Mouse (Mus musculus) retina, adult 2 months (tissue): ENCODE results near the gene Dpm2.

Experiments
- DNase-seq: peaks from one replicate; pipeline ENCODE4 v3.0.0-alpha.2; 2012; ENCODE audit warnings: low read depth, low spot score

Dpm2 gene

DNA sequence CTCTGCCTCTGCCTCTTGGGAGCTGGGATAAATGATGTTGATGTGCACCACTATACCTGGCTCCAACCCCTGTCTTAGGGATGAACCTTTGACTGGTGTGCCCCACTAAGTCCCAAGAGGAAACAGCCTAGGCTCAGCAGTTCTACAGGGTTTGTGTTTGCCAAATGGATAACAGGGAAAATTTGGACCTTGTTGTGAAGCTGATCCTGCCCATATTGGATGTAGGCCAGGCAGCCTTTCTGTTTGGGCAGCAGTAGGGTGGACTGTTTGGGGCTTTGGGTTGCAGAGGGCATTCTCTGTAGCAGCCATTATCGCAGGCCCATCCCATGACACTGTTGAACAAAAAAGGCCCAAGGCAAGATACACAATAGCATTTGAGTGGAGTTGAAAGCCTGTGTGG, 23.7 kb upstream of the Dpm2 start:
- no peak for DNase-seq

DNA sequence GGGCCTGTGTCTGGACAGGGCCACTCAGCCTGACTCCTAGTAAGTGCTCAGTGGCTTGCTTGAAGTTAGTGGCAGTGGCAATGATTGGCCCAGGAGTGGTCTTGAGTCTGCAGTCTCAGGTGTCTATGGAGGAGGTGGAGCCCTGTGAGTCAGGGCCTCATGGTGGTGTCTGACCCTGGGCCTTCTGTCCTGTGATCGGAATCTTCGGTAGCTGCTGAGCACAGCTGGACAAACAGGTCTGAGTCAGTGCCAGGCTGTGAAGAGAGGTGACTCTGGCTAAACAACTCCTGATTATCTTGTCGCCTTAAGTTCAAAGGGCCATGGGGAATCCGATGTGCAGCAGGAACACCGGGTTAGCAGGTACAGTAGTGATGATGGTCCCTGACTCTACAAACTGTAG, 23.3 kb upstream of the Dpm2 start:
- no peak for DNase-seq

DNA sequence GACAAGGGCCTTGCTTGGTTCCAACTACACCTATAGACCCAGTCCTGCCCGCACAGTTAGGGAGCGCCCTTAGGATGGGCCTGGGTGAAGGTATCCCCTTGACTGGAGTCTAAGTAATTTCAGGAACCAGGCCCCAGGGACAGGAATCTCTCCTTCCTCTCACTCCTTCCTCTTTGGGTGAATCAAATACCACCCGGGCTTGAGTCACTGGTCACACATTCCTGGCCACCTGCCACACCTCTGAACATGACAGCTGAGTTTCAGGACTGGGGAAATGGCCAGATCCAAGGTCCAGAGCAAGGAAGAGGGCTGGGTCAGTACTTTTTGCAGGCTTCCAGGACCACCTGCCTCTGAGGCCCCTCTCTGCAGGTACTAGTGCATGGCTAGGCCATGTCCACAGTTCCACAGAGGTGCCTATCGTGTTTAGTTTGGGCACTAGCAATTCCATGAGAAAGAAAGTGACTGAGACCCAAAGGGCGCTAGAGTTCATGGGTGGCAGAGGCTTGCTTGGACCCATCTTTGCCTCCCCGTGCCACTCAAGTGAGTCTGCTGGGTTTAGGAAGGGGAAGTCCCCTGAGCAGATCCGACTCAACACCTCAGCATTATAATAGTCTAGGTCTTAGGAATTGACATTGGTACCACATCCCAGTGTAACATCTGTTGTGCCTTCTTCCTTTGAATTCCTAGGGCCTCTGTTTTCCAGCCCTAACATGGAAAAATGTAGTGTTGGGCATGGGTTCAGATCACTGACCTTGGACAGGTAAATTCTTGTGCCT, 22.5 kb upstream of the Dpm2 start:
- no peak for DNase-seq

DNA sequence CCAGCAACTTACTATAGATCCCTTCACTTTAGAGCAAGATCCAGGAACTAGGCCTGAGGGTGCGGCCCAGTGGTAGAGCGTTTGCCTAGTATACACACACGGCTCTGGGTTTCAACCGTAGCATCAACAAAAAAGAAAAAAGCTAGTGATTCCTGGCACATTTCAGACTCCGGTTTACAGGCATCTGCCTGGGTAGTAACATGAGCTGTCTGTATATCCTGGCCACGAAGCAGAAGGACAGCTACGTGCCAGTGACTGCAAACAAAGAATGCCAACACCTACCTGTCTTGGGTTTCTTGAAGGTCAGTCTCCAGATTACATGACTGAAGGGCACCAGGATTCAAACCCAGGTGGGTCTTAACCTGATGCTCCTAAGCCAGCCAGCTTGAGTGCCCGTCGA, 21.5 kb upstream of the Dpm2 start:
- DNase-seq: no peak

DNA sequence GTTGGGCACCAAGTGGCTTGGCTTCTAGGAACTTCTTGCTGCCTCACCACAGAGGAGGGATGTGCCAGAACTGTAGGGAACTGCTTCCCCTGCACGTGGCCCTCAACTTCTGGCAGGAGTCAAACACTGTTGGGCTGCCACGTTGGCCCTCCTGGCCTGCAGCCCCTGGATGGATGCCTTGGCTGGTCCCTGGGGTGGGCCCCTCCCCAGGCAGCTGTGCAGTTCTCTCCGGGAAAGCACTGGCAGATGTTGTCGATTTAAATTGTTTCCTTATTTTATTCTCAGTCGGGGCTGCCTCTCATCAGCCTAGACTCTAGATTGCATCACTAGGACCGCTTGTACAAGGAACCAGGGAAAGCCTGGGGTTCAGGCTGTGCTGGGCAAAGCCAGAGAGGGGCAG, 20.9 kb upstream of the Dpm2 start:
- DNase-seq: no peak

DNA sequence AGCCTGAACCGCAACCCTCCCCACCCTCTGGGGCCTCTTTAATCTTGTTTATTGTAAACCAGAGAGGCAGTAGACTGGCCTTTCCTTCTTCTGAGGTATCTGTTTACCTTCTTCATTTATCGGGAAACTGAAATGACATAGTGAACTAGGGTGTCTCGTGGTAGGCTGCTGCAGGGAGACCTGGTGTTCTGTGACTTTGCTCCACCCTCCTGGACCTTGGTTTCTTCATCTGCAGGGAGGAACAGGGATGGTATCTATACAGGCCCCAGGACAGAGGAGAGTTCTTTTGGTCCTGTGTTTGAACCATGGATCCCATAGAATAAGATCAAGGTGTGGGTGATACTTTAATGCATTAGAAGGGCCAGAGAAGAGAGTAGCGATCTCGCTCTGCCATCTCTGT, 19.4 kb upstream of the Dpm2 start:
- no peak for DNase-seq

DNA sequence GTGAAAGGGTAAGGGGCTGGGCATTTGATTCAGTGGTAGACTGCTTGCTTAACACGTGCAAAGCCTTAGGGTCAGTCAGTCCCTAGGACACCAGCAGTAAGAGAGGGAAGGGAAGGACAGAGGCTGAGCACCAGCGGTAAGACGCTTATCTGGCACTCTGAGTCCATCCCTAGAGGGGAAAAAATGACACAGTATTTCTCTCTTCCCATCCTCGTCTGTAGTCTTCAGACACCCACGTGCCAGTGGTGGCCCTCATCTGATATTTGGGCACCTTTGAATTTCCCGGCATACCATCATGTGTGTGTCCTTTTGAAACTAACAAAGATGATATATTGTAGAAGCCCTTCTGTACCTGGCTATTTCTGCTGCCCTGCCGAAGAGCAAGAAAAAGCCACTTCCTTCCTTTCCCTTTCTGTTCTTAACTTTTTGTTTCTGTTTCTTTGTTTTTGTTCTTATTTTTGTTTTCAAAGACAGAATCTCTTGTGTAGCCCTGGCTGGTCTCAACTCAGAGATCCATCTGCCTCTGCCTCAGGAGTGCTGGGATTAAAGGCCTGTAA, 17.0 kb upstream of the Dpm2 start:
- DNase-seq: no peak

DNA sequence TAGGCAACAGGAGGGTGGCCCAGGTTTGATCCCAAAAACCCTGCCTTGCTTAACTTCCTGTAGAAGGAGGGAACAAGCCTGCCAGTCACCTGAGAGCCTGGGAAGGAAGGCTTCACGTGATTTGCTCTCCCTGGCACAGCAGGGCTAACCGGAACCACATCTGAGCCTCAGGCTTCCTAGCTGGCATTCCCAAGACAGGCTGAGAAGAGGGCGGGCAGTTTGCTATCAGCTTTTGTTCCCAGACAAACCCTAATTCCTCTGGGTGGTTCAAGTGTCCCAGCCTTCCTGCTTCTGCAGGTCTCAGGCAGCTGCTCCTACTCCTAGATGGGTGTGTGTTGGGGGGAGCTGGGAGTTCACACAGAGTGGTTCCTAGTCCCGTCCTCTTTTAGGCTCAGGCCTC, 15.2 kb upstream of the Dpm2 start:
- no peak for DNase-seq

DNA sequence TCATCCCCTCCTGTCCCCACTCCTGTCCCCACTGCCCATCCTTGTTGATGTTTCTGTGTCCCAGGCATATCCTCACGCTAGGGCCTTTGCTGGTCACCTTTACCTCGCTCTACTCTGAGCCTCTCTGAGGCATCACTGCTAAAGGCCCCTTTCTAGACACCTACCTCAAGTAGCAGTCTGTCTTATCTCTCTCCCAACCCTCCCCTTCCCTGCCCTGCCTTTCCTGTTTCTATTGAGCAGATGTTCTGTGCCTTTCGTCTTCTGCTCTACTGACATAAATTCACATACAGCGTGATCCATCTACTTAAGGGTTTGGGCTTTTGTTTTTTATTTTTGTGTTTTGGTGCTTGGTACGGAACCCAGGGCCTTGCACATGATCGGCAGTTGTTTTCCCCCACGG, 14.6 kb upstream of the Dpm2 start:
- no peak for DNase-seq

DNA sequence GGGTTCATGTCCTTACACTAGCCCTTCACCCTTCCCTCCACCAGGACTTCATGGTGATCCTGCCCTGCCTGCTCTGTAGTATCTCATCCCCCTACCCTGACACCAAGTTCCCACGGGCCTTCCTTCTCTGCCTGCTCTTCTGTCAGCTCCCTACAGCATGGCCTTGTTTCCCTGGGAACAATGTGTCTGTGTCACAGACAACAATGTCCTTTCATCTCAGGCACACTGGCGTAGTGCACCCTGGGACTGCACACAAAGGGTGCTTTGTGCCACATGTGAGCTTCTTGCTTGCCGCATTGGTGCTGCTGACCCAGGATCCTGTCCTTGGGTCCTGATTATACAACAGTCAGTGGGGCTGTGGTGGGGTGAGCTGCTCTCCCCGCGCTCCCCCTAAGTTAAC, 11.1 kb upstream of the Dpm2 start:
- DNase-seq: no peak

DNA sequence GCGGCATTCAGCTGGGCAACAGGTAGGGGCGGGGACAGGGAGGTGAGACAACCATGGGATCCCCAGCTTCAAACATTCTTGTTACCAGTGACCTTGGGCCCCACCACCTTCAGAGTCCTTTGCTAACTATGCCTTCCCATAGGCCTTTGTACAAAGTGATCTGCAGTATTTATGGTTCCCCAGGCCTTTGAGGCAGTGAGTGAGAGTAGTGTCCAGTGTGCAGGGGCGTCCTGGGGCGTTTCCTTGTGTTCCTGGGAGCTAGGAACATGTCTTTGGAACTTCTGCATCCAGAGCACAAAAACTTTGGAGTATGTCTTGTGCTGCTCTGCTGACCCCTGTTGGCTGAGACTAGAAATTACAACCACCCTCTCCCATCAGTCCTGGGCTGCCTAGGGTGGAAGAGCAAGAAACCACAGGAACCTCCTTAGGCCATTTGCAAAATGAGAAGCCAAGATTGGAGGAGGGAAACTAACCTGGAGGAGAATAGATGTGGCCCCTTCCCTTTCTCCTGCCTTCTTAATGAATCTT, 4.1 kb upstream of the Dpm2 start:
- no peak for DNase-seq

DNA sequence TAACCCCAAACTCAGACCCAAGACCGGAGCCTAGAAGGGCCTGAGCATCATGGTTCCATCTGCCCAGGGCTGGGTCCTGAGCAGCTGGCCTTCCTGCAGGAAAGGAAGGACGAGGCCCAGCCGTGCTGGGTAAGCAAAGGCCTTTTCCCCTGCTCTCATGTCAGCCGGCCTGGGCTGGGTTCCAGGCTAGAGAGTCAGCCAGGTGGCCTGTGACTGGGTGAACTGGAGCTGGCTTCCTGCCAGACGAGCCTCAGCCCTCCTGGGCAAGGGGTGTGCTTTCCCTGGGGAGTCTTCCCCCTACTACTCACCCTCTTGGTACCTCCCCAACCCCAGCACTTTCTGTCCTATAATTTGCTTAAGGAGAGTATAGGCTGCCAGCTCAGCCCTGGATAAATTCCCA, 2.5 kb upstream of the Dpm2 start:
- DNase-seq: no peak

DNA sequence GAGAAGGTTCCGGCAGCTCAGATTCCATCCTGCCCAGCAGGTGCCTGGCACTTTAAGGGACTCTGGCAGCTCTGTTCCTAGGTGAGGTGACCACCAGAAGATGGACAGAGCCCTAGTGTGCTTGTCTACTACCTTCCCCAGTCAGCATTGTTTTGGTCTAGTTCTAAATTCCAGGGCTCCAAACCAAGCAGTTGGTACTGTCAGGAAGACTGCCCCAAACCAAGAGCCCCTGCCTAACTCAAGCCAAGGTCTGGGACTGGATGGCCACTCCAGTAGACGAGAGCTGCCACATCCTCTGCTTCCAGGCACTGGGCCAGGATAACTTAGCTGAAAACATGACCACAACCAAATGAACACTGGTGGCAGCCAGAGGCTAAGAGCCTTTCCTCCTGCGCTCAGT, 1.7 kb upstream of the Dpm2 start:
- DNase-seq: no peak

DNA sequence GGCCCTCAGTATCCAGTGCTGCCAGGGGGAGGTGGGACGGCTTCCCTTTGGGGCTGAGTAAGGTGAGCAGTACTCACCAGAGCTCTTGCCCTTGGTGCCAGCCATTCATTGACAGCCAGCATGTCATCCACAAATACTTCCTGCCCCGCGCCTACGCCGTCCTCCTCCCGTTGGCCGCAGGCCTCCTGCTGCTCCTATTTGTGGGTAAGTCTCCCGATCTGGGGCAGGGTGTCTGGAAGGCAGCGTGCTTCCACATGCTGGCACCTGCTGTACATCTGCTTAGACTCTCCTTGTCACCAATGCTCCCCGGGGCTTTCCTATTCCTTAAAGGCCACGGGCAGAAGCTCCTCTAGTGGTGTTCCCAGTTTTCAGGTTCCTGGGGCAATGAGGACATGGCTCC, 1.5 kb downstream of the Dpm2 start:
- no peak for DNase-seq

DNA sequence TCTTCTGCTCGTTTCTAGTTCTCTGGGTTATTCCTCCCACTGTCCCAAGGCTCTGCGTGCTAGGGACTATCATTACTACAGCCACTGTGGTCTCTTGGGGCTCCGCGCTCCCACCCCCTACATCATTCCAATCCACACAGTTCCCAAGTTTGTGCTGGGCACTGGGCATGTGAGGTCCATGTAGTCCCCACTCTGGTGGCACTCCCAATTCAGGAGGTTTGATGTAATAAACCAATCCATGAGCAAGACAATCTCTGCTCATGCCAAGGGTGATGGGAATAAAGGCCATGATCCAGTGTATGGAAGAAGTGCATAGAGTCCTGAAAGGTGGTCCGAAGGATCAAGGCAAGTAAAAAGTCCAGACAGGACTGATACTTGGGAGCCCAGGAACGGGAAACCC, 3.8 kb downstream of the Dpm2 start, which contains the start of gene Pip5kl1:
Gene Pip5kl1, plus strand, starts transcription at position 301 of the 400 bp plus-strand sequence.
- no peak for DNase-seq

DNA sequence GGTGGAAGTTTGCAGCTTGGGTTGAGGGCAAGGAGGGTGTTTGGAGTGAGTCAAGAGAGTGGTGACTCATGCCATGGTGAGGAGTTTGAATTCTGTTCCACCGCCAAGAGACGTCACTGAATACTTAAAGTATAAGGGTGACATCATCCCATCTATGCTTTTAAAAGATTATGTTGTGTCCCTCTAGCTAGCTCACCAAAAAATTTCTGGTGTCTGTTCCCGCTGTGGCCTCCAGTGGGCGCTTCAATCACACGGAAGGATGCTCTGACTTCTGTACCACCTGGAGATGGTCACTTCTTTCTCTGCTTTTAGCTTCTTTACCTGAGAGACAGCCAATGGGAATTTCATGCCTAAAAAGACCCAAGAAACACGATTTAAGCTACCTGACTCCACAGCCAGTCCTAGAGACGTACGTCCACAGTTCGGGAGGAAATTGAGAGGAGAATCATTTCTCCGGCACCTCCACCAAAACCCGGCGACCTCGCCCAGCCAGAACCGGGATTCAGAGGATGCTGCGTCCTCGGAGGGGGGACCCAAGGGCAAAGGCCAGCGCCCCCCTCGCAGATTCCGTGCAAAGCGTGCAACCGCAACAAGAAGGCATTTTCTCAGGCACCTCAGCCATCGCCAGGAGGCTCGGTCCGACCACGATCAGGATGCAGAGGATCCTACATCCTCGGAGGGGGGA, 4.4 kb downstream of the Dpm2 start:
- DNase-seq: no peak

DNA sequence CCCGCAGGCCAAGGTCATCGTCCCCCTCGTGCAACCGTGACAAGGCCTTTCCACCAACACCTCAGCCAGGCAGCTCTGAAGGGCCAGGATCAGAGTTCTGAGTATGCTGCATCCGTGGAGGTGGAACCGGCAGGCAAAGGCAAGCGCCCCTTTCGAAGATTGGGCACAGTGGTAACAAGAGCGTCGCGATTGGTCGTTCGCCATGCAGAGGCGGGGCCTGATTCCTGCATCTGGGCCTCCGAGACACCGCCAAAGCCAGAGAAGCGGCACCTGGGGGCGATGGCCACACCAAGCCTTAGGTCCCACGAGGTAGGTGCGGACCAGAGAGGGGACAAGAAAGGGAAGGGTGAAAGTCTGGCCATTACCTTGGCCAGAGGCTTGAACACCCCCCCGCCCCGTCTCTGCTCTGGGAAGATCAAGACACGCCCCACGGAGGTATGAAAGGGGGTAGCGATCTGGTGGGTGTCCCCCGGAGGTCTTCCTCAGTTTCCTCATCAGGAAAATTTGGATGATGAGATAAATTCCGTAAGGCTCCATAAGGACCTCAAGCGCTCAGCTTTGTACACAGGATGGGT, 5.0 kb downstream of the Dpm2 start, which contains the start of gene 9430097D07Rik:
Gene 9430097D07Rik, minus strand, starts transcription at position 99 of the 575 bp plus-strand sequence.
- no peak for DNase-seq

DNA sequence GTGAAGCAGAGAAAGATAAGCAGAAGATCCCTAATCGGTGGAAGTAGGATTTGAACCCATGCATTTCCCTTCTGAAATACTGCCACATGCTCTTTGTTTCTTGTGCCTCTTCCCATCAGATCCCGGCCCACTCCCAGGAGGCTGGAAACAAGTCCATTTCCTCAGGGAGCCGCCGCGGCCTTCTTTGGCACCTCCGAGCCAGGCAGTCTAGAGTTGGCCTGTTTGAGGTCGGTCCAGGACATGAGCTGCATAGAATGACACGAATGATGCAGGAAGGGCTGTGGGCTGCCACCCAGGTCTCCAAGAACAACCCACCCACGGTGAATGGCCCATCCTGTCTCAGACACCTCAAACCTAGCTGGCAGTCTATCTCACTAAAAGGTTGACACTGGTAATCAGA, 5.9 kb downstream of the Dpm2 start:
- no peak for DNase-seq

DNA sequence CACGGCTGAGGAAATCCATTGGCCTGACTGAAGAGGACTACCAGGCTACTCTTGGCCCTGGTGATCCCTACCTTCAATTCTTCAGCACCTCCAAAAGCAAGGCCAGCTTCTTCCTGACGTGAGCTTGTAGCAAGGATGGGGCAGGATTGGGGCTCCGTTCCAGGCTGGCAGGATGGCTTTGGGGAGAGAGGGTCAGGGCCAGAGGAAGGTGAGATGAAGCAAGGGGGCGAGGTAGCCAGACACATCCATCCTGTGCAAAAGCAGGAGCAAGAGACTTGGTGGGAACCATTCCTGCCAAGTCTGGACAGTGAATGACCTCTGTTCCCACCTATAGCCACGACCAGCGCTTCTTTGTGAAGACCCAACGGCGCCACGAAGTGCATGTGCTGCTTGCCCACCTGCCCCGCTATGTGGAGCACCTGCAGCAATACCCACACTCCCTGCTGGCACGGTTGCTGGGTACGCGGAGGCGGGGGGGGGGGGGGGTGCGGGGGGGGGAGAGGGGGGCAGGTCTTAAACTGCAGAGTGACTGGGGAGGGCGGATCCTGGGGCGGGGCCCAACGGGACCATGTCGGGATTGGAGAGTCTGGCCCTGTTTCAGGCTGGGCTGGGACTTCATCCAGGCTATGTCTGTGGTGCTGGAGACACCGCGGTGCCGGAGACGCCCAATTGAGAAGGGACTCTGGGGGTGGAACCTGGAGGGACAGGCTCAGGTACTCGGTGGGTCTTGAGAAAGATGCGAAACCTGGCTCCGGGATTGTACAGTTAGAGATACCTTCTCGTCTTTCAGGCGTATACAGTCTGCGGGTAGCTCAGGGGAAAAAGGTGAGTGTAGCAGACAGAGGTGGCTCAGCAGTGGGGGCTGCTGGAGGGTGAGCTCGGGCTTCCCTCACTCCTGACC, 7.7 kb downstream of the Dpm2 start:
- DNase-seq: no peak

DNA sequence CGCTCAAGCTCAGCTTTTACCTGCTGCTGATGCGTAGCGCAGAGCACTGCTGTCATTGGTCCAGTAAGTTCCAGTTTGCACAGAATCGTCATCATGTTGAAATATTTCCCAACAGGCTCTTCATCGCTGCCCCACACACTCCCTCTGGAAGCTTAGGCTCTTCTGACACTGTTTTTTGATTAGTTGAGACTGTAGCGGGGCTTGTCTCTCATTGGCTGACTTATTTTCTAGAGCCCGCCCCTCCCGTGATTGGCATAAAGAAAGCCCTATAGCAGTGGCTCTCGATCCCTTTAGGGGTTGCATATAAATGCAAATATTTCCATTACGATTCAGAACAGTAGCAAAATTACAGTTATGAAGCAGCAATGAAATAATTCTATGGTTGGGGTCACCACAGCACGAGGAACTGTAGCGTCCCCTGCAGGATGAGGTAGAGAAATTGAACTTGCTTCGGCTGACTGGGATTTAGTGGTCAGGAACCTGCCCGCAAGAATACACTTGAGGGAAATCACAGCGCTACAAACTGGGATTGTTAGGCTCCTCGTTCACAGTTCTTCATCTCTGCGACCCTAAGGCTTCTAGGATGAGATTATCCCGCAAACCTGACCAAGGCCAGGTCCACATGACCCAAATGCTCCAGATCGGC, 10.9 kb downstream of the Dpm2 start:
- no peak for DNase-seq
